Mouse (Mus musculus) left cerebral cortex, adult 9 months (tissue): ENCODE results near the gene Cc2d1b.

Experiments
- DNase-seq, 2 experiments: peaks; one replicate each; pipeline ENCODE4 v3.0.0; 2022; ENCODE audit warnings: low spot score in 2 of 2

Cc2d1b gene

GRCm38 (mm10) chr4:108619587-108620341 is at the start of gene Cc2d1b:
Gene Cc2d1b, plus strand, starts transcription at chr4:108619940.
- DNase-seq = peak; percentile 80 to 91

GRCm38 (mm10) chr4:108572644-108573043 is 47.1 kb upstream of the Cc2d1b start:
- DNase-seq = no peak

- peak; percentile 91 to 97 for DNase-seq
These were observed 40.6 kb upstream of the Cc2d1b start, which contains the start of the genes Prpf38a and Orc1 for GRCm38 (mm10) chr4:108578840-108579742. Gene Prpf38a, minus strand, starts transcription at chr4:108579336. Gene Orc1, plus strand, starts transcription at chr4:108579423.

GRCm38 (mm10) chr4:108579743-108580411 is 39.9 kb upstream of the Cc2d1b start:
- no peak for DNase-seq

GRCm38 (mm10) chr4:108593376-108593775 is 26.4 kb upstream of the Cc2d1b start:
- no peak for DNase-seq

- no peak for DNase-seq
These were observed 24.0 kb upstream of the Cc2d1b start for GRCm38 (mm10) chr4:108595785-108596184.

GRCm38 (mm10) chr4:108598306-108598705 is 21.4 kb upstream of the Cc2d1b start:
- no peak for DNase-seq

- DNase-seq = no peak
These were observed 17.9 kb upstream of the Cc2d1b start for GRCm38 (mm10) chr4:108601870-108602269.

- no peak for DNase-seq
These were observed 11.1 kb upstream of the Cc2d1b start for GRCm38 (mm10) chr4:108608651-108609050.

GRCm38 (mm10) chr4:108610935-108611334 is 8.8 kb upstream of the Cc2d1b start:
- DNase-seq = peak in 1 of 2 experiments; percentile 37

GRCm38 (mm10) chr4:108618586-108618985 is 1.2 kb upstream of the Cc2d1b start:
- DNase-seq = no peak

GRCm38 (mm10) chr4:108619165-108619564 is 575 bp upstream of the Cc2d1b start:
- DNase-seq = no peak

GRCm38 (mm10) chr4:108620536-108620935 is 796 bp downstream of the Cc2d1b start:
- DNase-seq = no peak

GRCm38 (mm10) chr4:108621504-108621903 is 1.8 kb downstream of the Cc2d1b start:
- no peak for DNase-seq

GRCm38 (mm10) chr4:108627066-108627465 is 7.3 kb downstream of the Cc2d1b start:
- no peak for DNase-seq

- DNase-seq = no peak
These were observed 9.7 kb downstream of the Cc2d1b start for GRCm38 (mm10) chr4:108629363-108629880.

- DNase-seq = no peak
These were observed 10.4 kb downstream of the Cc2d1b start for GRCm38 (mm10) chr4:108630096-108630495.

GRCm38 (mm10) chr4:108631616-108632015 is 11.9 kb downstream of the Cc2d1b start:
- no peak for DNase-seq

GRCm38 (mm10) chr4:108633703-108634102 is 14.0 kb downstream of the Cc2d1b start:
- no peak for DNase-seq

- DNase-seq = no peak
These were observed 15.0 kb downstream of the Cc2d1b start for GRCm38 (mm10) chr4:108634696-108635095.

GRCm38 (mm10) chr4:108635101-108635500 is 15.4 kb downstream of the Cc2d1b start:
- DNase-seq = no peak

- no peak for DNase-seq
These were observed 18.0 kb downstream of the Cc2d1b start for GRCm38 (mm10) chr4:108637721-108638120.
